ENCODE assay signal across 28 mouse cellular contexts in the genomic region with DNA sequence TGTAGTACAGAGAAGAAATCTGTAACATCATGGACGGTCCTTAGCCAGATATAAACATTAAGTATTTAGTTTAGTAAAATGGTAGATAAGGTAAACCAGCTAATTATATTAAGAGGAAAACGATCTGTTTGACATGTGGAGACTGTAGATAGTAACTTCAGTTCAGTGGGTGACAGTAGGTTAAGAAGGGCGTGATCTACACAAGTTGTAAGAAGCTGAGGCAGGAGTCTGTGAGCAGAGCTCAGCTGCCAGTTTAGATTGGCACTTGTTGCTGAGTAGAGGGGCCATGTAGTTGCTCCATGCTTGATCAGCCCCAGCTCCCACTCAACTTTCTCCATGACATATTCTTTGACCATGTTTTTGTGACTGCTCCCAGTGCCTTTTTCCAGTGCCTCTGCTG. TPM values are rescaled to one million over a fixed set of nuclear protein-coding genes. Genes with fewer than 3 reads are reported as not detected.
"Had no signal": no experiment of that assay in that cellular context is flagged by ENCODE, and none has a peak within 500 bp of the region (broad histone marks: within the 10 kb centered on the region; RNA-seq: fewer than 3 reads in every experiment).

No protein-coding gene starts in this region.

- DNase-seq: kidney, adult 18-20 months; kidney, adult 9 months; kidney, postnatal 14 days; layer of hippocampus, adult 9-11 months; layer of hippocampus, postnatal 36 days; left cerebral cortex, postnatal 4 days; lung, adult 2 months; lung, postnatal 14 days; midbrain, embryonic 14.5 days; thymus, postnatal 25 days had no signal

- H3K27me3 ChIP-seq: limb, embryonic 12.5 days; limb, embryonic 15.5 days; megakaryocyte, embryonic 14.5 days had no signal

- H3K4me2 ChIP-seq: limb, embryonic 12.5 days; limb, embryonic 15.5 days; midbrain, embryonic 11.5 days had no signal

- ATAC-seq: inflammation-experienced regulatory T-cells, adult 6 months; intestine, embryonic 16.5 days had no signal

- H3K4me1 ChIP-seq: limb, embryonic 12.5 days; limb, embryonic 15.5 days had no signal

- H3K4me3 ChIP-seq: layer of hippocampus, adult 2 months; left cerebral cortex, adult 2 months; limb, embryonic 12.5 days; limb, embryonic 15.5 days; megakaryocyte, embryonic 14.5 days had no signal

- H3K27ac ChIP-seq: layer of hippocampus, adult 2 months; left cerebral cortex, adult 2 months; limb, embryonic 12.5 days; limb, embryonic 15.5 days; macrophage; stomach, postnatal 0 days had no signal

- H3K9ac ChIP-seq: limb, embryonic 12.5 days; limb, embryonic 15.5 days had no signal

- H3K9me3 ChIP-seq: limb, embryonic 12.5 days; limb, embryonic 15.5 days; megakaryocyte, embryonic 14.5 days had no signal

RNA-seq across cellular contexts. Expression of gene Mmp21, which starts 9.0 kb away (rescaled TPM):
- total RNA-seq: left cerebral cortex, postnatal 10 days; left cerebral cortex, postnatal 4 days; midbrain, postnatal 0 days had no signal
- polyA plus RNA-seq: inflammation-experienced regulatory T-cells, adult 6 months; intestine, embryonic 16.5 days; kidney, embryonic 16.5 days; large intestine, adult 2 months; limb, embryonic 12.5 days; limb, embryonic 15.5 days; lung, adult 2 months; lung, embryonic 16.5 days; macrophage; midbrain, embryonic 11.5 days; midbrain, postnatal 0 days; neural tube, embryonic 11.5 days; small intestine, adult 2 months; stomach, embryonic 14.5 days had no signal
